Mouse (Mus musculus) liver, embryonic 13.5 days (tissue): ENCODE measurements at regions not wholly inside any gene's neighbourhood (a gene's known extent, or its start where the extent isn't known, plus 50 kb on each side); places are given as distances from the start of the nearest gene placed in this dataset.

Source experiments
- ATAC-seq: fragments of 200-750 bp; cut with Nextera tagmentation; 2 replicates; pipeline ENCODE4 v1.8.0; 2017; ENCODE audit warnings: low read depth, mild to moderate bottlenecking, moderate number of reproducible peaks, moderate library complexity
- DNase-seq: peaks from one replicate; pipeline ENCODE4 v3.0.0; 2022
- H3K27ac ChIP-seq: fragments of 300-500 bp; sonication (generic); 2 replicates; pipeline ENCODE4 v1.5.1; 2015; ENCODE audit warnings: moderate library complexity, mild to moderate bottlenecking, inconsistent platforms
- H3K27me3 ChIP-seq: fragments of 300-500 bp; sonication (generic); 2 replicates; pipeline ENCODE4 v1.6.1; 2015; ENCODE audit warnings: mild to moderate bottlenecking, inconsistent platforms
- H3K36me3 ChIP-seq: fragments of 300-500 bp; sonication (generic); 2 replicates; pipeline ENCODE4 v1.6.1; 2015; ENCODE audit warnings: mild to moderate bottlenecking, inconsistent platforms
- H3K4me1 ChIP-seq: fragments of 300-500 bp; sonication (generic); replicated peaks from 2 replicates; pipeline ENCODE4 v1.6.1; 2015; ENCODE audit warnings: inconsistent platforms
- H3K4me2 ChIP-seq: fragments of 300-500 bp; sonication (generic); 2 replicates; pipeline ENCODE4 v1.6.1; 2015; ENCODE audit warnings: inconsistent platforms, mild to moderate bottlenecking, moderate library complexity
- H3K4me3 ChIP-seq: fragments of 300-500 bp; sonication (generic); replicated peaks from 2 replicates; pipeline ENCODE4 v1.5.1; 2015; ENCODE audit warnings: mild to moderate bottlenecking, inconsistent platforms
- H3K9ac ChIP-seq: fragments of 300-500 bp; sonication (generic); 2 replicates; pipeline ENCODE4 v1.6.1; 2015; ENCODE audit warnings: mild to moderate bottlenecking, inconsistent platforms
- H3K9me3 ChIP-seq: fragments of 300-500 bp; sonication (generic); replicated peaks from 2 replicates; pipeline ENCODE4 v1.6.1; 2016; ENCODE audit warnings: inconsistent platforms
- WGBS: fragments of 180-500 bp; shearing (Covaris S2); methylation state at CpG from one replicate; pipeline ENCODE4 v1.1.7; 2015; ENCODE audit not compliant: insufficient replicate concordance; 5-methylcytosine and 5-hydroxymethylcytosine counted together

DNA sequence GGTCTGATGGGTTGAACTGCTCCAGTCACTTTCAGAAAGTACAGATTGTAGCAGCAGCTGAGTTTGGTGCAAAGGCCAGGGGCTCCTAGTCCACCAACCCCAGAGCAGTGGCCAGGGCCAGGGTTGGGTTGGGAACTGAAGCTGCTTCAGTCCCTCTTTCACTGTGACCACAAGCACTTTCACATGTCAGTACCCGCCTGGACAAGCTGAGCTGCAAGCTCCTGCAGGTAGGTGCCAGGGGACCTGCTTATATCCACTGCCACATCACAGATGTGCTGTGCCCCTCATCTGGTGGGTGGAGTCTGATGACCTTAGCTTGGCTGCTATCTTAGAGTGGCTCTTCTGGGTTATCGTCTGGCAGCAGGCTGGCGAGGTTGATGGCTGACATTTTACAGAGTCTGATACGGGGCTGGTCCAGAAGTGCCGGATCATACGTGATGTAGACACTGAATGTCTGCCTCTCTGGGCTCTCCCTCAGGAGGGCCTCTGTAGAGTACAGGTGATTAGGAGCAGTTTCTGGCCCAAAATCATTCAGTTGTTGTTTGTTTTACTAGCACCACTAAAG, 192.6 kb downstream of the Rybp start:
- Histone ChIP-seq H3K9me3 (no peaks in the 10 kb centered on the region), H3K36me3 (no peaks in the 10 kb centered on the region), H3K27me3 (0 out of 2 replicates have a peak, but pooled peaks cover 7% of the 10 kb centered on the region), H3K9ac (no peak overlapping the region), H3K4me2 (peak overlapping the region; percentile 28; the same call in 1 of the 2 replicates), H3K27ac (no peak overlapping the region), H3K4me3 (no peak overlapping the region), H3K4me1 (peaks cover 13% of the 10 kb centered on the region; the same call in 1 of the 2 replicates)
- WGBS, result 64% methylated on average over 6 of the region's 6 CpGs
- ATAC-seq (peak; percentile 91), DNase-seq (peak; percentile 20)

DNA sequence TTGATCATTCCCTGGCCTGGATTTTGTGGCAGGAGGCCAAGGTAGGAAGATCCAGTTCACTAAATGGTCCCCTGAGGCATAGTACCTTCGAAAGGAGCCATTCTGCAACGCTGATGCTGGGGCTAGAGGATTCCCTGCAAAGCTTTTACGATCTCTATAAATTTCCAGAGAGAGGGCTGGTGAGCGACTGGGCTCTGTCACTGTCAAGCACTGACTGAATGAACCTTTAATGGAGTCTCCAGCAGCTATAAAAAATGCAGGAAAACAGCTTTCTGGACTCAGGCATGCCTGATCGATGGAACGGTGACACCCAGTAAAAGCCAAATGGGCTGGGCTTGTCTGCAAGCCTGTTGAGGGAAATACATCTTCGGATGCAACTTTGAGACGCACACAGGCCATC, 194.4 kb downstream of the Rybp start:
- Histone ChIP-seq H3K9ac (no peak overlapping the region), H3K27me3 (0 out of 2 replicates have a peak, but pooled peaks cover 7% of the 10 kb centered on the region), H3K27ac (no peak overlapping the region), H3K9me3 (no peaks in the 10 kb centered on the region), H3K4me2 (no peak overlapping the region), H3K4me3 (no peak overlapping the region), H3K4me1 (peaks cover 13% of the 10 kb centered on the region; the same call in 1 of the 2 replicates), H3K36me3 (no peaks in the 10 kb centered on the region)
- no peak for DNase-seq
- WGBS, result 60% methylated on average over 8 of the region's 8 CpGs
- no peak for ATAC-seq

DNA sequence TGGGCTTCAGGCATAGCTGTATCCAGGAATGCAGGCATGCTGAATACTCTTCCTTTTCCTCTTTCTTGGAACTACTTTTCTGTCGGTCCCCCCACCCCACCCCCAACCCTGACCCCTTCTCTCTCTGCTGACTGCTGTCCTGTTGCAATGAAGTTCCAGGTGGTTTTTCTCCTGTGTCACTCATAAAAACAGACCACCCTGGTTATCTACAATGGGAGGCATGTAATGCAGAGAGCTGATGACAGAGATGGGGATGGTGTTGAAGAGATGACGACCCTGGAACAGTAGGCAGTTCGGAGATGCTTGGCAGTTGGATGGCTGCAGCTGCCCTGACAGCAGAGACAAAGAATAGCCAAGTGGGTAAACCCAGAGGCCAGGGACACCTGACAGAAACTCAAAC, 195.5 kb downstream of the Rybp start:
- WGBS, result 52% methylated on average over 3 of the region's 3 CpGs
- no peak overlapping the region for H3K4me2 ChIP-seq
- ATAC-seq, result no peak
- no peak for DNase-seq
- no peak overlapping the region for H3K4me3 ChIP-seq
- H3K27ac ChIP-seq, result no peak overlapping the region
- no peak overlapping the region for H3K9ac ChIP-seq
- H3K27me3 ChIP-seq, result 0 out of 2 replicates have a peak, but pooled peaks cover 7% of the 10 kb centered on the region
- peaks cover 10% of the 10 kb centered on the region; the same call in 1 of the 2 replicates for H3K4me1 ChIP-seq
- no peaks in the 10 kb centered on the region for H3K9me3 ChIP-seq
- H3K36me3 ChIP-seq, result no peaks in the 10 kb centered on the region

DNA sequence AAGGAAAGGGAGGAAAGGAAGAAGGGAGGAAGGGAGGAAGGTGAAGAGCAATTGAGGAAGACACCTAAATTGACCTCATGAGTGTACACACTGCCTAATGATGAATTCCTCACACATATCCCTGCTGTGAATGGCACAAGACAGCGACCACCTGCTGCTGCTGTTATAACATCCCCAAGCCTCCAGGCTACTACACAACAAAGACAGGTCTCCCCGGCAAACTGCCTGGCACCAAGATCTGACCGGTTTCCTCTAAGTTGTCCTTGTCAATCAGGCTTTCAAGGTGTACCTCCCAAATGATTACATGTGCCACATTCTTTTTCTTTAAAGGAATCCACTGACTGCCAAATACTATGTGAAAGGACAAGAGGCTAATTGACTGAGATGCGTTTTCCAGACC, 198.7 kb downstream of the Rybp start:
- no peak for ATAC-seq

DNA sequence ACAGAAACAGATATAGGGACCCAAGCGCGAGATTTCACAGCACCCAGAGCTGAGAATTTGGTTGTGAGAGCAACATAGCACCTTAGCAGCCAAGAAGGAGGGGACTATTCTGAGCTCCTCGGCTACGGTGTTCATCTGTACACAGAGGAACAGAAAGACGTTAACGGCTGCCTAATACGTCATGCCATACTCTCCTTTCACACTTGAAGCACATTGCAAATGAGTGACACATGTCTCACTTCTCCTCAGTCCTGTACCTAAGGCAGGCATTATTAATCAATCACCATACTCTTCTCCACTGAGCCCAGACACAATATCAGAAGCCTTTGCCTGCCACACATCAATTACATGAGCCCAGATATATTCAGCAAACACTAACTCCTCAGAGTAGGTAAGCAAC, 200.5 kb downstream of the Rybp start:
- no peak overlapping the region for H3K27ac ChIP-seq
- DNase-seq (no peak), ATAC-seq (no peak)
- no peaks in the 10 kb centered on the region for H3K36me3 ChIP-seq
- H3K27me3 ChIP-seq, result no peaks in the 10 kb centered on the region
- H3K4me1 ChIP-seq, result no peaks in the 10 kb centered on the region
- H3K4me3 ChIP-seq, result no peak overlapping the region
- no peak overlapping the region for H3K4me2 ChIP-seq
- no peaks in the 10 kb centered on the region for H3K9me3 ChIP-seq
- 72% methylated on average over 7 of the region's 7 CpGs for WGBS
- no peak overlapping the region for H3K9ac ChIP-seq

More for the DNA sequence above, 198.7 kb downstream of the Rybp start:
- Histone ChIP-seq H3K4me2 (no peak overlapping the region), H3K27me3 (0 out of 2 replicates have a peak, but pooled peaks cover 7% of the 10 kb centered on the region), H3K9ac (no peak overlapping the region), H3K36me3 (no peaks in the 10 kb centered on the region), H3K4me3 (no peak overlapping the region), H3K4me1 (no peaks in the 10 kb centered on the region), H3K27ac (no peak overlapping the region), H3K9me3 (no peaks in the 10 kb centered on the region)
- 59% methylated on average over 4 of the region's 4 CpGs for WGBS
- no peak for DNase-seq

DNA sequence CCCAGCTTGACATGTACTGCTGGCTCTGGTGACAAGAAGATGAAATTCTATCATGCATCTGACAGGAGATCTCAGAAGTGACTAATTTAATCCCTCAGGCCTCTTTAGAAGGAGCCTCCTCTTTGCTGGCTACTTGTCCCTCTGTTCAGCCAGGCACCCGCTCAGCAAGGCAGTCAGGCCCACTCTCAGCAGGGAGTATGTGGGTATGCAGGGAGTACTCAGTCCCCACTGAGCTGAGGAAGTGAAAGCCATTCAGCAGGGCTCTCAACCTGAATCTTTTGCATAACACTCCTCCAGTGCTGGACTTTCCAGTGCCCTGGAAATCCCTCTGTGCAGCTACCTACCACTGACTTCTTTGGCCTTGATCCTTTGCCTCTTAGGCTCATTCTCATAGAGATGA, 201.3 kb downstream of the Rybp start:
- Histone ChIP-seq H3K9me3 (no peaks in the 10 kb centered on the region), H3K4me1 (no peaks in the 10 kb centered on the region), H3K4me3 (no peak overlapping the region), H3K27me3 (no peaks in the 10 kb centered on the region), H3K9ac (no peak overlapping the region), H3K27ac (no peak overlapping the region), H3K4me2 (no peak overlapping the region), H3K36me3 (no peaks in the 10 kb centered on the region)
- no peak for DNase-seq
- 57% methylated on average over 1 of the region's 1 CpGs for WGBS
- ATAC-seq, result no peak

DNA sequence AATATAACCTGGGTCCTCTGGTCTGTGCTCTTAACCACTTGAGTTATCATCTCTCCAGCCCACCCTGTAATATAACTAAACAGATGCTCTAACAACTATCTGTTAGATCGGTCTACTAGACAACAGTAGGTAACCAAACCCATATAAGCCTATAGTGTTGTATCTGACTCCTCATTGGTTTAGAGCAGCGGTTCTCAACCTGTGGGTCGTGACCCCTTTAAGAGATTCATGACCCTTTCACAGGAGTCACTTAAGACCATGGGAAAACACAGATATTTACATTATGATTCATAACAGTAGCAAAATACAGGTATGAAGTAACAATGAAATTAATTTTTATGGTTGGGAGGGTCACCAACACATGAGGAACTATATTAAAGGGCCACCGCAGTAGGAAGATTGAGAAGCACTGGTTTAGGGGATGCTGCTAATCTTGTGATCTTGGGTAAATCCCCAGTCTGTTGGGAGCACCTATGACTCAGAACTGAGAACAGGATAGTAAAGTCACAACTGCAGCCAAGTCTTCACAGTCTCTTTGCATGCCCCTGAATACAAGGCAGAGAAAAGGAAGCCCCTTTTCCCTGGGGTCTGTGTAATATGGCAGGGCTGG, 203.3 kb downstream of the Rybp start:
- Histone ChIP-seq H3K36me3 (no peaks in the 10 kb centered on the region), H3K27ac (no peak overlapping the region), H3K4me3 (no peak overlapping the region), H3K4me2 (no peak overlapping the region), H3K9me3 (no peaks in the 10 kb centered on the region), H3K4me1 (no peaks in the 10 kb centered on the region), H3K27me3 (no peaks in the 10 kb centered on the region), H3K9ac (no peak overlapping the region)
- no peak for DNase-seq
- no peak for ATAC-seq
- 72% methylated on average over 4 of the region's 4 CpGs for WGBS

DNA sequence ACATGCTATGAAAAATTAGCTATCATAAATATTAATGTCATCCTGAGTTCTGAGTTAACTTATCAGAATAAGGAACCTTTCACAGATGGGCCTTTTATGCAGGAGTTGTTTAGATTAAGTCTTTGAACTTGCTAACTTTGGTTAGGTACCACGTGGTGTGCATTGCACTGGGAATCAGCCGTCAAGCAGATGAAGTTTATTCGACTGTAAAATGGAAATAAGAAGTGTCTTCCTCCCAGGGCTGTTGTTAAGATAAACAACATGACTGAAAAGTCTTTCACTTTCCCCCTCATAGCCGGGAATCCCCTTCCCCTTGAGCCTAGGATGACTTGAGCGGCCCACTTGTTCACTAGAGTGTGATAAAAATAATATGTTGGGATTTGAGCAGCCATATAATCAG, 204.2 kb downstream of the Rybp start:
- 58% methylated on average over 5 of the region's 5 CpGs for WGBS
- Histone ChIP-seq H3K36me3 (no peaks in the 10 kb centered on the region), H3K4me2 (no peak overlapping the region), H3K9me3 (no peaks in the 10 kb centered on the region), H3K4me3 (no peak overlapping the region), H3K4me1 (no peaks in the 10 kb centered on the region), H3K27ac (no peak overlapping the region), H3K27me3 (no peaks in the 10 kb centered on the region), H3K9ac (no peak overlapping the region)
- ATAC-seq (no peak), DNase-seq (no peak)

DNA sequence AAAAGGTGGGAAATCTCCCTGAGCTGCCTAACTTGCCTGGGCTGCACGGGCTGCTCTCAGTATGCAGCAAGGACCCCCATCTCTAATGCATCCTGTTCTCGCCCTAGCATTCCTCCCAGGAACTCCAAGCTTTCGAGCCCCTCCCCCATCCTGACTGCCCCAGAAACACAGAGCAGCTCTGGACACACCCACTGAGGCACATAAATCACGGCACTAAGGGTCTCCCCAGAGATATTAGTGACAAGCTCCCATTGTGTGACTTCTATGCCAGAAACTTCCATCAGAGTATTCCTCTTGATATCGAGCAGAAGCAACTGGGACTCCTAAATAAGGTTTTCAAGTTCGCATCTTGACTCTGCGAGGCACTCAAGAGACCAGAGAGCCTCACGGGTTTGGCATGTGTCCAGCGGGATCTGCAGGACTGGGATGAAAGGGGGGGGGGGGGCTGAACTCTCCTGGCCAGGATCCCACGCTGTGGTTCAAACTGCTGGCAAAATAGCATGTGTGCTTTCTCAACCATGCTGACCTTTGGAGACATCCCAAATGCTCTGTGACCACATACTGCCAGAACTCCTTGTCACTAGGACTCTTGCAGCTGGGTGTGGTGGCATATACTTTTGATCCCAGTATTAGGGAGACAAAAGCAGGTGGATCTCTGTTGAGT, 212.5 kb downstream of the Rybp start:
- Histone ChIP-seq H3K27me3 (no peaks in the 10 kb centered on the region; the same call in 1 of the 2 replicates), H3K27ac (no peak overlapping the region), H3K36me3 (no peaks in the 10 kb centered on the region), H3K9me3 (0 out of 2 replicates have a peak, but pooled peaks cover 6% of the 10 kb centered on the region), H3K4me2 (no peak overlapping the region), H3K4me1 (no peaks in the 10 kb centered on the region), H3K4me3 (no peak overlapping the region), H3K9ac (no peak overlapping the region)
- DNase-seq (no peak), ATAC-seq (no peak)
- 29% methylated on average over 10 of the region's 10 CpGs for WGBS

DNA sequence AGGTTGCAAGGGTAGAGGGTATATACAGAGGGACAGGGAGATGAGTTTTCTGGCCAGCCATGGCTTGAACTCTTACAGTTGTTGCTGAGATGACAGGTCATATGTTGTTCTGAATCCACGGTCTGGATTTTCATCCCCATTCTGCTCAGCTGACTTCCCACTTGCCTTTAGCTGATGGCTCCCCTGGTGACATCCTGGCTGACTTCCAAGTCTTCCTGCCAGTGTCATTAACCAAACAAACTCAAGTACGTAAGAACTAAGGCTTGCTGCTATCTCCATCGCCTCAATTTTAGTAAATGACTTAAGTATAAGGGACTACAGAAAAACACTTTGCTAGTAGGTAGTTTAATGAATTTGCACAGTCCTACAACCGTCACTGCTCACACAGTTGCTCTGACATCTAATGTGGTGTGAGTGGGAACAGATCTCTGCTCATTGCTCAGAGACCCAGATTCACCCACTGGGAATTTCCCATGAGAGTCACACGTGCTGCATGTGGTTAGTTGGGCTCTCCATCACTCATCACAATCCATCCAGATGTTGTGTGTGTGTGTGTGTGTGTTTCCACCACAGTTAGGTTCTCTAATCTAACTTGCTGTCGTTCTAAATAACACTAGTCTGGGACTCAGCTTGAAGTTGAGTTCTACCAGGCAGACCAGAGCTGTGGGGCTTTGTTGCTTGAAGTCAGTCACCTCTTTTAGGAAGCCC, 214.9 kb downstream of the Rybp start:
- H3K27me3 ChIP-seq, result no peaks in the 10 kb centered on the region; the same call in 1 of the 2 replicates
- H3K36me3 ChIP-seq, result no peaks in the 10 kb centered on the region
- no peak for DNase-seq

DNA sequence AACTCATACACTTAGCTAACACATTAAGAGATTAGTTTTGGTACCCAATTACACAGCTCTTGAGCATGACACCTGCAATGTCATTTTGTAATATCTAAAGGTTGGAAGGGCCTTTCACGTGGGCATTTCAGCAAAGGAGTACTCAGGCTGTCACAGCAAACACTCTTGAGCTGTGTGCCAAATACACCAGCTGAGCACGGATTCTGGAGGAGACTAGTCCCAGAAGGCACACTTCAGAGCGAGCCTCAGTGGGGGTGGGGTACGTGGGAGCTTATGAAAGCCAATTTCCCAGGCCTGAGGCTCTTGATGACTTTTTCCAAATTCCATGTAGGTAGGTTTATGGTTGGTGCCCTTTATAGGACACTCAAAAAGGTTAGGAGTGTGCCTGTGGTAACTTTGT, 218.1 kb downstream of the Rybp start:
- DNase-seq, result no peak
- 50% methylated on average over 4 of the region's 4 CpGs for WGBS
- Histone ChIP-seq H3K27me3 (no peaks in the 10 kb centered on the region; the same call in 1 of the 2 replicates), H3K4me2 (no peak overlapping the region), H3K9me3 (no peaks in the 10 kb centered on the region), H3K36me3 (no peaks in the 10 kb centered on the region), H3K9ac (no peak overlapping the region), H3K4me3 (no peak overlapping the region), H3K27ac (no peak overlapping the region), H3K4me1 (0 out of 2 replicates have a peak, but pooled peaks cover 4% of the 10 kb centered on the region)
- no peak for ATAC-seq

More for the DNA sequence above, 214.9 kb downstream of the Rybp start:
- ATAC-seq, result no peak
- Histone ChIP-seq H3K4me2 (no peak overlapping the region), H3K4me1 (no peaks in the 10 kb centered on the region), H3K9me3 (0 out of 2 replicates have a peak, but pooled peaks cover 6% of the 10 kb centered on the region), H3K27ac (no peak overlapping the region), H3K9ac (no peak overlapping the region), H3K4me3 (no peak overlapping the region)
- 41% methylated on average over 6 of the region's 6 CpGs for WGBS
